Mouse (Mus musculus) duodenum, adult 2 months (tissue): ENCODE measurements around the gene Mlf1. TPM values are rescaled to one million over a fixed set of nuclear protein-coding genes. Genes with fewer than 3 reads are reported as not detected.

Source experiments
- polyA plus RNA-seq: library from polyadenylated mRNA; depleted of rRNA; stranded (reverse); fragments of >200 nt; gene quantifications from 2 replicates; pipeline ENCODE4 v1.2.3, GENCODE M21; 2012; ENCODE audit warnings: low replicate concordance; rRNA removed

Gene Mlf1
- polyA plus RNA-seq: not detected in 2 replicates

GRCm38 (mm10) chr3:67373872-67374271 lies at the start of gene Mlf1:
Gene Mlf1 (plus strand): TSS chr3:67374097.

GRCm38 (mm10) chr3:67375063-67375462 lies 1.2 kb downstream of the Mlf1 start, which contains the start of gene Gm17402:
Gene Gm17402 (minus strand): TSS chr3:67375163.

DNA sequence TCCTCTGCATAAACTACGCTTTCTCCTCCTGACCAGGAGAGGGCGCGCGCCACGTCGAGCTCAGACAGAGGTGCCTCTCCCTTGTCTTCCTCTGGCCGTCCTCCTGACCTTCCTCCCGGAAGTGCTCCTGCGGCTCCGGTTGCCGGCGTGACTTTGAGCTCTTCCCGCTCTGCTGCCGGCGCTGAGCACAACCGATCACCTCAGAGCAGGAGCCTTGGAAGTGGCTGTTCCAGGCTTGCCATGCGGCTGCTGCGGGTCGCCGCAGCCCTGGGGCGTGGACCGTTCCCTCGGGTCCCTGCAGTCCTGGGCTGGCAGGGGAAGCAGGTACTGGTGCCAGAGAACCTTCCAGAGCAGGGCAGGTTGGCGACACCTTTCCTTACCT lies 56.1 kb downstream of the Mlf1 start, which contains the start of gene Gfm1:
TSS of gene Gfm1 (plus strand) at position 98 of the 382 bp plus-strand sequence.

Other genes starting within 250 kb of the Mlf1 start
- gene Gm17402, start 1.1 kb downstream of the Mlf1 start, polyA plus RNA-seq: not detected in 2 replicates
- gene Gfm1, start 56.0 kb downstream of the Mlf1 start, polyA plus RNA-seq: 6.3 and 9.9 TPM in 2 replicates
- gene Lxn, start 89.8 kb downstream of the Mlf1 start, polyA plus RNA-seq: 48.7 and 59.2 TPM in 2 replicates
- 1.8 and 4.9 TPM in 2 replicates for gene Rarres1, start 141.4 kb downstream of the Mlf1 start, polyA plus RNA-seq
- 30.1 and 31.3 TPM in 2 replicates for gene Mfsd1, start 208.6 kb downstream of the Mlf1 start, polyA plus RNA-seq